Mouse (Mus musculus): ENCODE measurements around the gene Gm47289. TPM values are rescaled to one million over a fixed set of nuclear protein-coding genes. Genes with fewer than 3 reads are reported as not detected.

Gm47289 gene
- not detected for total RNA-seq (2021)
- long read RNA-seq, experiment 1: 0 reads
- long read RNA-seq, experiment 2: 0 reads

GRCm38 (mm10) chr9:119158861-119159260 is at the start of gene Gm47289:
Gene Gm47289 (plus strand): TSS chr9:119159161.
- no peak for DNase-seq

GRCm38 (mm10) chr9:119109685-119110353 is 49.1 kb upstream of the Gm47289 start:
- no peak for DNase-seq
- intact Hi-C loops (cut with DNase I): loop anchor here (5.0 kb wide), 1 partner anchor 167 kb away; no protein-coding TSS in a partner anchor

More at GRCm38 (mm10) chr9:119158861-119159260, at the start of gene Gm47289:
- intact Hi-C loops (cut with DNase I): loop anchor here (5.0 kb wide), 1 partner anchor 33 kb away; no protein-coding TSS in a partner anchor

- DNase-seq: peak in 1 of 2 experiments; percentile 32
- intact Hi-C loops (cut with DNase I): no loop called here
Measured at GRCm38 (mm10) chr9:119110640-119111039, 48.3 kb upstream of the Gm47289 start.

DNA sequence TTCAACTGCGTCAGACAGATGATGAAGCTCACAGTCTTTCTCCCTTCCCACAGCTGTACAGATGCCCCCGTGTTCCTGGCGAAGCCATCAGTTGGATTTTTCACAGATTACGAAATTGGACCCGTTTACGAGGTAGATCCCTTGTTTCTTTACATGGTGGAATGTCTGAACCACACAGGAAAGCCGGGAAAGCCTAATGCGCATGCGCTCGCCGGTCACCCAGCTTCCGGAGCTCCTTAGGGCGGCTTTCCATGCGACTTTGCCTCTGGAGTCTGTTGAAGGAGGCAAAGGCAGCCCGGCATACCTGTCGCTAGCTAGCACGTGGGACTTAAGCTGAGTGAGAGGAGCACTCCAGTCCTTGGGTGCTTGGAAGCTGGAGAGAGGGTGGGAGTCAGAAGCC is 44.0 kb upstream of the Gm47289 start:
- no peak for DNase-seq
- intact Hi-C loops (cut with DNase I): no loop called here

- DNase-seq: no peak
- intact Hi-C loops (cut with DNase I): no loop called here
Measured at GRCm38 (mm10) chr9:119119409-119120167, 39.4 kb upstream of the Gm47289 start.

DNA sequence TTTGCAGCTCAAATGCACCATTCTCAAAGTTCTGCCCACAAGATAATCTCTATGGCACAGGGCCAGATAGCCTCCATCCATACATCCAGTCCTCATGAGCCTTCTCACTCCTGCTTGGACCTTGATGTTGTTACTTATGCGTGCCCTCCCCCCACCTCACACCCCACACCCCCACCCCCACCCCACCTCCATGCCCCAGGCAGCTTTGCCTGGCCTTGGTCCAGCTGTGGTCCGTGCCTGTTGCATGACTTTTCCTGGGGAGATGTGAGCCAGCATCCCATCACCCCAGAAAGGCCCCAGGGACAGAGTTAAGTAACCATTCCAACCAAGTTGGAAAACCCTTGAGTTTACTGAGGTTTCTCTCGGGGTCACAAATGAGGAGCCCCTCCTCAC is 38.8 kb upstream of the Gm47289 start:
- intact Hi-C loops (cut with DNase I): no loop called here
- no peak for DNase-seq

DNA sequence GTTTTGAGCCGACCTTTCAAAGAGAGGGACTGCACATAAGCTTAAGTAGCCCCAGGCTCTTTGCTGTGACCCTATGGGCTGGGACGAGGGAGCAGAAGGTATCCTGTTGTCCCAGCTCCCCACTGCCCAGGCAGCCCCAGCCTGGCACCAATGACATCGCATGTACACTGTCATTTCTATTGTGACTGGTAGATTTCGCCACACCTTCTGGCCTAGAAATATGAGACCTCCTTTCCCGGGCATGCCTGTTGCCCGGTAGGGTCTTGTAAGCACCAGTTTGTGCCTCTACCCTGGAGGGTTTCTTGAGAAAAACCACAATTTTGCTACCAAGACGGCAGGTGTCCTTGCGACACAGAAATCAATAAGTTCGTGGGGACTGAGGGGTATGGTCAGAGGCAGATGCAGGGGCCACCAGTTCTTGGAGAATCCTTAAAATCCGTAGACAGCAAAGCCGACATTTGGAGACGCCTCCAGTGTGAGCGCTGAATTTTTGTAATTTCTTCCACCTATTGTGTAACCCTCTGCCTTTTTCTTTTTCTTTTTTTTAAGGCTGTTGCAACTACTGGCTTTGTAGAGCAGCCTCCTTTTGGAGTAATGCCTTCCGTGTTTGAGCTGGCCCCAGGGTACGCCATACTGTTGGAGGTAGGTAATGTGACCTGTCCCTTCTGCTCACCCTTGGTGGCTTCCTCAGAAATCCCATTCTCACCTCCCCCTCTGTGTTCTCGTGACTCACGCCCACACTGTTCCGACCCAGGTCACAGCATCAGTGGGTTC is 36.2 kb upstream of the Gm47289 start:
- no peak for DNase-seq
- intact Hi-C loops (cut with DNase I): no loop called here

DNA sequence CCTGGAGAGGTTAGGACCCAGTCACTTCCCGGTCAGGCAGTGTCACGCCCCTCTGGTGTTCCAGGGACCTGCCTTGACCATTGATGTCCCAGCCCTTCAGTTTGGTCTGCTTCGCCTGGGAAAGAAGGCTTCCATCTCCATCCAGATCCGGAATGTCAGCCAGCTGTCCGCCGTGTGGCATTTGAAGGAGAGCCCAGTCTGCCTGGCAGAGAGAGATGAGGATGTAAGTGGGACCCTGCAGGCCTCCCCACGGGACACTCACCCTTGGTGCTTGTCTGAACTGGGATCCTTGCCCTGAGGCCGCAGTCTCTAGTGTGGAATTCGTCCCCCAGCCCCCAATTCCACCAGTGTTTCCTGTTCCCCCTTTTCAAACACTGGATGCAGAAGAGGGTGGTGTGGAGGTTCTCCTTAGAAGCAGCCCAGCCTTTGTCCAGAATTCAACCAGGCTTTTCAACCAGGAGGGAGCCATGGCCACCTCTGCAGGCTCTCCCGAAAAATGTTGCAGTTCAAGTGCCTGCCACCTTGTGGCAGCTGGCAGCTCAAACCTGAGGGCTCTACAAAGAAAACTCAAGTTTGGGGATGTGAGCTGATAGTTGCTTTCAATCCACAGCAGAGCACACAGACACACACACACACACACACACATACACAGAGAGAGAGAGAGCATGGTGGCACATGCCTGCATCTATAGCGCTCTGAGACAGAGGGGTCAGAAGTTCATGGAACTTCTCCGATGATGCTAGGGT is 30.4 kb upstream of the Gm47289 start:
- DNase-seq: no peak
- intact Hi-C loops (cut with DNase I): no loop called here

DNA sequence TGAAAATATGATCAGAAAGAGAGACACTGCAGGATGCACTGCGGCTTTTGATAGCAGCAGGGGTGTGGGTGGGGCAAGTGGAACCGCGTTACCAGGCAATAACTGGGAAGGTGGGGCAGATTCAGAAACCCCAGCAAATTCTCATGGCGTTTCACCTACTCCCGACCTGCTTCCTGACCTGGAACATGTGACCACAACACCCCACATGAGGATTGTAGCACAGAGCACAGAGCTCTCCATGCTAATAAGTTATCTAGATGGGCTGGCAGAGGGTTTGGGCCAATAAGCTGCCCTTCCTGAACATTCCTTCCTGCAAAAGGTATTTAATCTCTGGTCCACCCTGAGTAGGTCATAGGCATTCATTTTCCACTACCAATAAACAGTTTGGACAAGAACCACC is 28.3 kb upstream of the Gm47289 start:
- no peak for DNase-seq
- intact Hi-C loops (cut with DNase I): no loop called here

DNA sequence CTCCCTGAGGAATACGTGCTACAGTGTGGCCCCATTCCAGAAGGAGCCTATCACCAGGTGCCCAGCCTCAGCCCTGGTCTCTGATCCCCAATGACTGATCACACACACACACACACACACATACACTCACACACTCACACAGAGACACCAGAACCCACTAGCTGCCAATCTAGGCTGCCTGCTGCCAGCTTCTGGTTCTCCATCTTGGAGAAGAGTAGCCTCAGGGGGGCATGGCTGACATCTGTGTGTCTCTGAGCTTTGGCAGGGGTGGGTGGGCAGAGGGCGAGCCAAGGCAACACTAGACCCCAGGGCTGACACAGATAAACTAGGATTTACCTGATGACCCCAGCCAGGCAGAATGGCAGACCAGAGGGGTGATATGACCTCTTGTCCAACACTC is 20.1 kb upstream of the Gm47289 start:
- DNase-seq: no peak
- intact Hi-C loops (cut with DNase I): no loop called here

- no peak for DNase-seq
- intact Hi-C loops (cut with DNase I): no loop called here
Measured at GRCm38 (mm10) chr9:119142066-119142465, 16.9 kb upstream of the Gm47289 start.

- intact Hi-C loops (cut with DNase I): no loop called here
- no peak for DNase-seq
Measured at GRCm38 (mm10) chr9:119143372-119143771, 15.6 kb upstream of the Gm47289 start.

GRCm38 (mm10) chr9:119144696-119145095 is 14.3 kb upstream of the Gm47289 start:
- intact Hi-C loops (cut with DNase I): no loop called here

DNA sequence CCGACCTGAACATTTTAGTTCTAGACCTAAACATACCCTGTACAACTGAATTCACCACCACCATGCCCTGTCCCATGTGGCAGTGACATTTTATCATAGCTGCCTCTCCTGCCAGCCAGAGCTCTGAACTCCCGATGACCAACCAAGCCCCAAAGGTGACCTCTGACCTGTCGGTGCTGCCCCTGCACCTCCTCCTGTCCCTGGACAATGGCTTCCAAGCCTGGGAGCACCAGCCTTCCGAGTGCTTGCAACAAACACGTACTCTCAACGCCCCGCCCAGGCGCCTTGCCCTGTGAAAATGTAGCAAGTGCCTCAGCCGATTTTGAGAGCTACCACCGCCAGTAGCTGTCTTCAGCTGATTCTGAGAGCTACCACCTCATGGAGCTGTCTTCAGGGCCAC is 13.8 kb upstream of the Gm47289 start:
- intact Hi-C loops (cut with DNase I): no loop called here
- DNase-seq: no peak

More at GRCm38 (mm10) chr9:119144696-119145095, 14.3 kb upstream of the Gm47289 start:
- no peak for DNase-seq

DNA sequence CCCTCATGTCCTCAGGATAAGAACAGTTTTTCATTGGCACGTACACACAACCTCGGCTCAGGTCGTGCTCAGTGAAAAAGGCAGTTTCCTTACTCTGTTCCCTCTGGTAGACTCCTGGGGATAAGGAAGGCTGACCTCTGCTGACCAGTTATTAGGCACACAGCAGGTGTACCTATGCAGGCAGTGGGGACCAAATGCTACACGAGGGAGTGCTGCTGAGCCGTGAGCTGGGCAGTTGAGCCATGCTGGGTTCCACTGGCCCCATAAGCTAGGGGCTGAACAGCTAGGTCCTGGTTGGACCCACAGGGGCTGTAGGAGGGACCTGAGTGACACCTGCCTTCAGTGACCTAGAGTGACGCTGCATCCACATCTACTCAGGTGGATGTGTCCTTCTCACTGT is 13.3 kb upstream of the Gm47289 start:
- DNase-seq: no peak
- intact Hi-C loops (cut with DNase I): no loop called here

DNA sequence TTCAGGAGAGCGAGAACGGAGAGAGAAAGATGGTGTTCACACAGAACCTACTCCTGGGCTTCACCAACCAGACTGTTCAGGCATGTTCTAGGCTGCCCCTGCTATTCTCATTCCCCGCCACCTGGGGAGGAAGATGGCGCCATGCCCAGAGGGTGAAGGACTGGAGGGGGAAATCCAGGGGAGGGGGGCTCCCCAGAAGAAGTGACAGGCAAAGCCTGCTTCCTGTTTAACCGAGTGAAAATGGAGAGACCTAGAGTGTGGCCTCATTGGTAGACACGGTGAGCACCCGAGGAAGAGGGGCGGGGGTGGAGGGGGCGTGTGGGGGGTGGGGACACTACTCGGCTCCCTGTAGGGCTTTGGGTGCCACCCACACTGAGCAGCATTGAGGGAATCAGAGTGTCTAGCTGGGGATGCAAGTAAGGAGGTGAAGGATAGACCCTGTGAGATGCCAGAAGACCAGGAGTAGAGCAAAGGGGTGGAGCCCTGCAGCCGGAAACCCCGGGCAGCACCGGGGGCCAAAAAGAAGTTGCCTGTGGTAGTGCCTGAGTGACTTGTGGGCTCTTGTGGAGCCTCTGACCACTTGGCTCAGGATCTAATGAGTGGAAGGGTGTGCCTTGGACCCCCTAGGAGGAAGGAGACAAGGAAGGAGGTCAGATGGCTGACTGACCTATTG is 12.7 kb upstream of the Gm47289 start:
- DNase-seq: no peak
- intact Hi-C loops (cut with DNase I): no loop called here

DNA sequence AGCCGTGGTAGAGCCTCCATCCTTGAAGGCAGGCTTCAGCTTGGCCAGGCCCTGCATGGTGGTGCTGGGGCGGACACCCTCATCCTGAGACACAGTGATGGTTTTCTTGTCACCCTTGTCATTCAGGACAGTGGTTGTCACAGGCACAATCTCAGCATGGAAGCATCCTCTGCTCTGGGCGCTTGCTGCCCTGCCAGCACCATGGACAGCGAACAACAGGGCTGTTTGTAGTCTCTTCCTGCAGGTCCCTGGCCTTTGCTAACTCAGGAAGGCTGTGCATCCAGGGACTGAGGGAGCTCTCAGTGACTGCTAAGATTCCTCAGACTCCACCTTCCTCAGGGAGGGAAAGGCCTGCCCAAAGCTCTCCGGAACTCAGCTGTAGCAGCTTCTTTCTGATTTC is 9.4 kb upstream of the Gm47289 start:
- no peak for DNase-seq
- intact Hi-C loops (cut with DNase I): no loop called here

GRCm38 (mm10) chr9:119151751-119152150 is 7.2 kb upstream of the Gm47289 start:
- no peak for DNase-seq
- intact Hi-C loops (cut with DNase I): loop anchor here (5.0 kb wide), 1 partner anchor 286 kb away; no protein-coding TSS in a partner anchor

DNA sequence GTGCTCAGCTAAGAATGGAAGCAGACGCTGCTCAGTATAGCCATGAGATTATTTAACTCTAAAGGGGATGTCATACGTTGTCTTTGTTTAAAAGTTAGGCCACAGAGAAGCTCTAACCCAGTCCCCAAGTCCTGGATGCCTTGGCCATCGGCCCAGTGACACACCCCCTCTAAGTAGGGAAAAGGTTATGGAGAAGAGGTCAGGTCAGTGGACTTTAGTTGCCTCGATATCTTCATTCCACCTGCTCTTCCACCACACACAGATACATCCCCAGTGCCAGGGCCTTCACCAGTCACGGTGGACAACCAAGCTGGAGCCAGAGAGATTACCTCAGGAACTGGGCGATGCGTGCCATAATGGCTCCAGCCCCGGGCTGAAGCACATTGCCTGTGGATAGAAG is 3.5 kb upstream of the Gm47289 start:
- DNase-seq: no peak
- intact Hi-C loops (cut with DNase I): loop anchor here (5.0 kb wide), 1 partner anchor 37 kb away; no protein-coding TSS in a partner anchor

DNA sequence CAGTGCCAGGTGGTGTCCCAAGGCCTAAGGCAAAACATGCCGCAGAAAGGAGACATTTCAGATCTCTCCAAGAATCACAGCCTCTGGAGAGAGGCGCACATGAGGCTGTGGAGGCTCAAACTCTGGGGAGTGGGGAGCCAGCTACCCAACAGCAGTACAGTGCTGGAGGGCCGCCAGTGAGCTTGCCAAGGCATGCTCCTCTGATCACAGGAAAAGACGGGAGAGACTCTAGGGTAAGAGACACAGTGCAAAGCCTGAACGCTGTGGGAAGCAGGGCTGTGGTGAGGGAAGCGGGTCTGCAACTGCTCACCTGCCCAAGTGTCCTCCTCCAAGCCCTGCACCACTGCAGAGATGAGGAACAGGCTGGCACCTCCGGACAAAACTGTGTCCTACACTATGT is 3.1 kb upstream of the Gm47289 start:
- no peak for DNase-seq
- intact Hi-C loops (cut with DNase I): loop anchor here (1.0 to 5.0 kb wide), 2 partner anchors 36 to 196 kb away; no protein-coding TSS in a partner anchor

All from gastrocnemius, postnatal 36 days (tissue).